Mouse (Mus musculus) adrenal gland, postnatal 4 days (tissue): ENCODE results near the gene Inca1. TPM values are rescaled to one million over a fixed set of nuclear protein-coding genes. Genes with fewer than 3 reads are reported as not detected.

Source experiments
- microRNA-seq: library from miRNA; unstranded; fragments of <30 nt; microRNA quantifications from one replicate; pipeline ENCODE4 v1.2.0, GENCODE M21; 2021
- total RNA-seq, 2 experiments: library from RNA; stranded (reverse); gene quantifications; 2 replicates each; pipeline ENCODE4 v1.2.3; 2021

Inca1 gene
- total RNA-seq, 2 experiments from 2014 or later: 7.0 to 10.2 TPM

Small RNA genes within 50 kb of the gene (microRNA-seq; reads per million reads assigned to microRNA genes)
- gene Mir6925: not detected

Other genes with a start within 250 kb of the Inca1 start
- gene Med11, start 248.2 kb downstream of the Inca1 start, total RNA-seq: 10 to 100 TPM; 17.3 to 18.6 TPM
- 1 to 10 TPM; 2.2 to 2.3 TPM for gene Zmynd15, start 240.7 kb downstream of the Inca1 start, total RNA-seq
- 1 to 10 TPM; 5.8 to 7.4 TPM for gene Cxcl16, start 240.2 kb downstream of the Inca1 start, total RNA-seq
- 1 to 10 TPM; 1.3 TPM for gene Tm4sf5, start 194.9 kb downstream of the Inca1 start, total RNA-seq
- gene Vmo1, start 185.5 kb downstream of the Inca1 start, total RNA-seq: under 1 TPM; 0.51 to 0.64 TPM
- 1 to 10 TPM in 1 of 2 experiments, not detected in 1; 5.0 TPM for gene Gltpd2, start 181.0 kb downstream of the Inca1 start, total RNA-seq
- gene Psmb6, start 174.8 kb downstream of the Inca1 start, total RNA-seq: 100 to 1,000 TPM; 289 to 310 TPM
- not detected for gene Gm40193, start 167.2 kb downstream of the Inca1 start, total RNA-seq
- gene Pld2, start 160.1 kb downstream of the Inca1 start, total RNA-seq: 10 to 100 TPM; 11.8 to 15.4 TPM
- 10 to 100 TPM; 67.7 to 67.8 TPM for gene Mink1, start 137.3 kb downstream of the Inca1 start, total RNA-seq
- not detected for gene 4930544D05Rik, start 84.3 kb downstream of the Inca1 start, total RNA-seq
- under 1 TPM in 1 of 2 experiments, not detected in 1; 0.36 TPM for gene Chrne, start 80.9 kb downstream of the Inca1 start, total RNA-seq
- gene Gp1ba, start 61.0 kb downstream of the Inca1 start, total RNA-seq: 1 to 10 TPM in 1 of 2 experiments, under 1 TPM in 1; 0.28 to 1.2 TPM
- 100 to 1,000 TPM; 100 to 106 TPM for gene Rnf167, start 52.9 kb downstream of the Inca1 start, total RNA-seq
- 100 to 1,000 TPM; 153 TPM for gene Slc25a11, start 52.7 kb downstream of the Inca1 start, total RNA-seq
- gene Pfn1, start 45.5 kb downstream of the Inca1 start, total RNA-seq: 100 to 1,000 TPM; 804 to 830 TPM
- 100 to 1,000 TPM in 1 of 2 experiments, 10 to 100 TPM in 1; 72.6 to 112 TPM for gene Eno3, start 43.0 kb downstream of the Inca1 start, total RNA-seq
- 10 to 100 TPM; 82.0 to 87.2 TPM for gene Spag7, start 30.7 kb downstream of the Inca1 start, total RNA-seq
- gene Camta2, start 12.1 kb downstream of the Inca1 start, total RNA-seq: 10 to 100 TPM; 36.2 to 37.8 TPM
- gene Kif1c, start 393 bp upstream of the Inca1 start, total RNA-seq: 100 to 1,000 TPM; 135 to 149 TPM
- gene Zfp3, start 64.1 kb upstream of the Inca1 start, total RNA-seq: 10 to 100 TPM; 12.9 to 13.2 TPM
- gene Scimp, start 112.4 kb upstream of the Inca1 start, total RNA-seq: under 1 TPM; 0.48 to 0.68 TPM
- 10 to 100 TPM; 95.2 to 96.0 TPM for gene Rabep1, start 144.6 kb upstream of the Inca1 start, total RNA-seq